Mouse (Mus musculus): ENCODE data around the gene Pla2g12a. TPM values are rescaled to one million over a fixed set of nuclear protein-coding genes. Genes with fewer than 3 reads are reported as not detected.

Pla2g12a gene
- polyA plus RNA-seq (2012; rRNA removed) = 19.0 and 20.5 TPM in 2 replicates

GRCm38 (mm10) chr3:129878405-129879021 lies at the start of gene Pla2g12a:
TSS of gene Pla2g12a (plus strand) at chr3:129878606.

GRCm38 (mm10) chr3:129831035-129831568 lies 47.3 kb upstream of the Pla2g12a start, which contains the start of gene Gar1:
TSS of gene Gar1 (minus strand) at chr3:129831396.

GRCm38 (mm10) chr3:129835388-129835934 lies 42.9 kb upstream of the Pla2g12a start, which contains the start of gene Cfi:
TSS of gene Cfi (plus strand) at chr3:129835884.

GRCm38 (mm10) chr3:129901271-129901809 lies 22.9 kb downstream of the Pla2g12a start, which contains the start of gene Casp6:
TSS of gene Casp6 (plus strand) at chr3:129901425.

Other genes with a start within 250 kb of the Pla2g12a start
- 3.3 and 3.6 TPM in 2 replicates for gene Egf, start 123.3 kb upstream of the Pla2g12a start, polyA plus RNA-seq (2012; rRNA removed)
- 0.07 and 0.13 TPM in 2 replicates for gene Lrit3, start 74.6 kb upstream of the Pla2g12a start, polyA plus RNA-seq (2012; rRNA removed)
- 0.40 and 0.82 TPM in 2 replicates for gene Rrh, start 56.0 kb upstream of the Pla2g12a start, polyA plus RNA-seq (2012; rRNA removed)
- 122 and 179 TPM in 2 replicates for gene Gar1, start 47.2 kb upstream of the Pla2g12a start, polyA plus RNA-seq (2012; rRNA removed)
- 2.2 and 5.7 TPM in 2 replicates for gene Cfi, start 42.7 kb upstream of the Pla2g12a start, polyA plus RNA-seq (2012; rRNA removed)
- 67.0 and 68.0 TPM in 2 replicates for gene Casp6, start 22.8 kb downstream of the Pla2g12a start, polyA plus RNA-seq (2012; rRNA removed)
- 1.2 and 1.5 TPM in 2 replicates for gene Mcub, start 91.6 kb downstream of the Pla2g12a start, polyA plus RNA-seq (2012; rRNA removed)
- 64.8 and 76.0 TPM in 2 replicates for gene Sec24b, start 182.9 kb downstream of the Pla2g12a start, polyA plus RNA-seq (2012; rRNA removed)

All from central nervous system, embryonic 11.5 days (tissue).